Mouse (Mus musculus) cortical plate, adult 2 months (tissue): Measurements from ENCODE around the gene Kcnh6.

ENCODE experiments used
- CTCF ChIP-seq: fragments of 200-500 bp; IDR thresholded peaks from 2 replicates; pipeline ENCODE4 v1.5.1; 2011; ENCODE audit warnings: mild to moderate bottlenecking, control low read depth, low read length; ENCODE audit not compliant: insufficient read depth; ENCODE audit errors: extremely low read depth
- POLR2A ChIP-seq: fragments of 200-500 bp; IDR thresholded peaks from 2 replicates; pipeline ENCODE4 v1.6.1; 2011; ENCODE audit warnings: mild to moderate bottlenecking, low read length, control low read depth; ENCODE audit not compliant: insufficient read depth; ENCODE audit errors: extremely low read depth

- TF ChIP-seq CTCF, result no peak
- TF ChIP-seq POLR2A, result no peak
Observed at GRCm38 (mm10) chr11:106073774-106074173, 65.8 kb downstream of the Kcnh6 start.
